Mouse (Mus musculus) MEL (cell line): Measurements from ENCODE around the gene Abcc9.

Experiments
- CHD1 ChIP-seq: IDR thresholded peaks from 2 replicates; pipeline ENCODE4 v1.6.1; 2012; ENCODE audit warnings: low read depth, mild to moderate bottlenecking, inconsistent platforms, low read length, improper control_type of control experiment
- CHD2 ChIP-seq: IDR thresholded peaks from 2 replicates; pipeline ENCODE4 v1.6.1; 2011; ENCODE audit warnings: low read length, improper control_type of control experiment
- CTCF ChIP-seq, 3 experiments: IDR thresholded peaks in 2 of 3; conservative IDR thresholded peaks in 1 of 3; 2 replicates each; pipeline ENCODE4 v1.5.1; 2011 to 2012; ENCODE audit warnings: low read length in 3 of 3, low read depth in 2 of 3, mild to moderate bottlenecking in 2 of 3, improper control_type of control experiment in 1 of 3, inconsistent platforms in 1 of 3, mixed read lengths in 1 of 3, moderate library complexity in 1 of 3; ENCODE audit not compliant: control insufficient read depth in 1 of 3, insufficient read depth in 1 of 3, poor library complexity in 1 of 3, severe bottlenecking in 1 of 3
- EP300 ChIP-seq, 2 experiments: IDR thresholded peaks; 2 replicates each; pipeline ENCODE4 v1.6.1; 2011; ENCODE audit warnings: improper control_type of control experiment in 2 of 2, low read length in 2 of 2, low read depth in 1 of 2, mild to moderate bottlenecking in 1 of 2
- ETS1 ChIP-seq: IDR thresholded peaks from 2 replicates; pipeline ENCODE4 v1.6.1; 2012; ENCODE audit warnings: low read depth, mild to moderate bottlenecking, inconsistent platforms, low read length, improper control_type of control experiment, moderate library complexity
- GATA1 ChIP-seq: IDR thresholded peaks from 2 replicates; pipeline ENCODE4 v1.6.1; 2011; ENCODE audit warnings: low read depth, low read length, improper control_type of control experiment
- MEF2A ChIP-seq: IDR thresholded peaks from 2 replicates; pipeline ENCODE4 v1.6.1; 2014; ENCODE audit warnings: low read depth, mild to moderate bottlenecking, inconsistent platforms, low read length, improper control_type of control experiment; ENCODE audit not compliant: poor library complexity, insufficient replicate concordance, severe bottlenecking; ENCODE audit errors: extremely low read depth
- MYB ChIP-seq: IDR thresholded peaks from 2 replicates; pipeline ENCODE4 v1.6.1; 2011; ENCODE audit warnings: mild to moderate bottlenecking, low read depth, low read length, improper control_type of control experiment
- NELFE ChIP-seq: IDR thresholded peaks from 2 replicates; pipeline ENCODE4 v1.6.1; 2011; ENCODE audit warnings: low read depth, low read length, improper control_type of control experiment
- POLR2A ChIP-seq, 2 experiments: IDR thresholded peaks; 2 replicates each; pipeline ENCODE4 v1.6.1; 2011 to 2012; ENCODE audit warnings: low read length in 2 of 2, mild to moderate bottlenecking in 2 of 2, control low read depth in 1 of 2, improper control_type of control experiment in 1 of 2, low read depth in 1 of 2, moderate library complexity in 1 of 2; ENCODE audit not compliant: control insufficient read depth in 1 of 2, insufficient read depth in 1 of 2, poor library complexity in 1 of 2
- UBTF ChIP-seq: IDR thresholded peaks from 2 replicates; pipeline ENCODE4 v1.6.1; 2012; ENCODE audit warnings: low read depth, mild to moderate bottlenecking, inconsistent platforms, low read length, improper control_type of control experiment, moderate library complexity, borderline replicate concordance; ENCODE audit not compliant: insufficient read depth
- USF1 ChIP-seq: IDR thresholded peaks from 2 replicates; pipeline ENCODE4 v1.6.1; 2014; ENCODE audit warnings: low read depth, mild to moderate bottlenecking, inconsistent platforms, low read length, improper control_type of control experiment, moderate library complexity
- ZKSCAN1 ChIP-seq: IDR thresholded peaks from 2 replicates; pipeline ENCODE4 v1.6.1; 2012; ENCODE audit warnings: low read depth, mild to moderate bottlenecking, inconsistent platforms, low read length, improper control_type of control experiment, moderate library complexity

DNA sequence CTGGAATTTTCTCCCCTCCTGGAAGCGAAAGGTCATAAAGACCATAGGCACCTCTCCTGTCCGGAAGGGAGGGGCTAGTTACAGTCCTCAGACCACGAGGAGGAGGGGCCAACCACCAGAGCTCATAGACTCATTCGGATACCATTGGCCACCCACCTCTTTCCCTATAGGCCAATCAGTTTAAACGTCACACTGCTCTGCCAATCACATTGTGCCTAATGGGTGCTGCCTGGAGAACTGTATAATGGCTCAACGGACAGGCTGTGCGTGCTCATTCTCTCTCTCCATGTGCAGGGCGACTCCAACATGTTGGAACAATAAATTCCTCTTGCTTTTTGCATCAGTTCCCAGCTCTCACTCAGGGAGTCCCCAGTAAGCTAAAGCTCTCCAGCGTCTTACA lies 49.2 kb upstream of the Abcc9 start:
- TF ChIP-seq ZKSCAN1, result no peak
- TF ChIP-seq POLR2A (IDR thresholded peaks at IDR 0.05; ENCODE audit: control insufficient read depth in 1 of 2, insufficient read depth in 1 of 2, low read depth in 1 of 2, low read length in 2 of 2, poor library complexity in 1 of 2), result no peak
- TF ChIP-seq CTCF (IDR thresholded peaks at IDR 0.05 in 2 of 3, conservative IDR thresholded peaks at IDR 0.05 in 1 of 3; ENCODE audit: control insufficient read depth in 1 of 3, insufficient read depth in 1 of 3, low read depth in 2 of 3, low read length in 3 of 3, poor library complexity in 1 of 3, severe bottlenecking in 1 of 3), result no peak
- no peak for TF ChIP-seq MEF2A
- no peak for TF ChIP-seq CHD1
- no peak for TF ChIP-seq USF1
- no peak for TF ChIP-seq CHD2
- no peak for TF ChIP-seq GATA1
- TF ChIP-seq ETS1, result no peak
- no peak for TF ChIP-seq NELFE
- TF ChIP-seq MYB, result no peak
- no peak for TF ChIP-seq UBTF
- no peak for TF ChIP-seq EP300 (IDR thresholded peaks at IDR 0.05; ENCODE audit: low read depth in 1 of 2, low read length in 2 of 2)
